Mouse (Mus musculus) C2C12 (cell line): ENCODE data around the gene Slc22a5.

ENCODE experiments used
- CTCF ChIP-seq: IDR thresholded peaks from one replicate; pipeline ENCODE4 v1.5.1; 2011; ENCODE audit not compliant: control insufficient read depth, insufficient read depth, insufficient read length
- MYOG ChIP-seq: IDR thresholded peaks from one replicate; pipeline ENCODE4 v1.6.1; 2011; ENCODE audit not compliant: control insufficient read depth, insufficient read length; ENCODE audit errors: extremely low read depth

- TF ChIP-seq CTCF (no peak), MYOG (no peak)
Observed at GRCm38 (mm10) chr11:53845680-53846079, 45.8 kb downstream of the Slc22a5 start.
